Mouse (Mus musculus) right cerebral cortex, postnatal 36 days (tissue): ENCODE data around the gene Pcbp1.

ENCODE experiments used
- DNase-seq, 2 experiments: peaks; one replicate each; pipeline ENCODE4 v3.0.0; 2022; ENCODE audit warnings: low spot score in 2 of 2, mixed read lengths in 1 of 2

Pcbp1 gene

GRCm38 (mm10) chr6:86523755-86524434, 2.2 kb downstream of the Pcbp1 start:
- no peak for DNase-seq

GRCm38 (mm10) chr6:86523242-86523754, 2.8 kb downstream of the Pcbp1 start:
- DNase-seq = no peak

GRCm38 (mm10) chr6:86522001-86522911, 3.9 kb downstream of the Pcbp1 start:
- DNase-seq = no peak

- no peak for DNase-seq
Observed at GRCm38 (mm10) chr6:86519767-86520345, 6.3 kb downstream of the Pcbp1 start.

GRCm38 (mm10) chr6:86516021-86516420, 10.1 kb downstream of the Pcbp1 start:
- DNase-seq = no peak

DNA sequence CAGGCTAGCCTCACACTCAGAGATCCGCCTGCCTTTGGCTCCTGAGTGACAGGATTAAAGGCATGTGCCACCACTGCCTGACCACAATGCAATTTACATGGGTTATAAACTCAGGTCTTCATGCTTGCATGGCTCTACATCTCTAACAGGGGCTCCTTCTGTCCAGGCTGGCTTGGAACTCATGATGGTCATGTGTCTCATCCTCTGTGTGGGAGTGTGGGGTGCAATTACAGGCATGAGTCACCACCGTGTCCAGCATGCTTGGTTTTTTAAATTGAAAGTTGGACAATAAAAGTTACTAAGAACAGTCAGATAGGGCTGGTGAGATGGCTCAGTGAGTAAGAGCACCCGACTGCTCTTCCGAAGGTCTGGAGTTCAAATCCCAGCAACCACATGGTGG, 12.8 kb downstream of the Pcbp1 start:
- no peak for DNase-seq

- DNase-seq = no peak
Observed at GRCm38 (mm10) chr6:86510979-86511378, 15.1 kb downstream of the Pcbp1 start.

DNA sequence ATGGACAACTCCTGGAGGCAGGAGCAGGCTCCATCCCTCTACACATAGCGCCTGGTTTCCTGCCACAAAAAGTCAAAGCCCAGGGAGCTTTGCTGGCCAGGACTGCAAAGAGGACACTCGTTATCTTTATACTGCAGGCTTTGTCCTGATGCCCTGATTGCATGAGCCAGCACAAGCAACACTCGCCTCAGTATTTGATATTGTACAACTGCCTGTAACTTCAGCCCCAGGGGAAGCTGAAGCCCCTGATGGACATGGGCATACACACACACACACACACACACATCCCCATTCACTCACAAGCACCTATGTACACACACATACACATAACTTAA, 16.3 kb downstream of the Pcbp1 start:
- no peak for DNase-seq

GRCm38 (mm10) chr6:86509194-86509865, 16.8 kb downstream of the Pcbp1 start:
- DNase-seq = no peak

DNA sequence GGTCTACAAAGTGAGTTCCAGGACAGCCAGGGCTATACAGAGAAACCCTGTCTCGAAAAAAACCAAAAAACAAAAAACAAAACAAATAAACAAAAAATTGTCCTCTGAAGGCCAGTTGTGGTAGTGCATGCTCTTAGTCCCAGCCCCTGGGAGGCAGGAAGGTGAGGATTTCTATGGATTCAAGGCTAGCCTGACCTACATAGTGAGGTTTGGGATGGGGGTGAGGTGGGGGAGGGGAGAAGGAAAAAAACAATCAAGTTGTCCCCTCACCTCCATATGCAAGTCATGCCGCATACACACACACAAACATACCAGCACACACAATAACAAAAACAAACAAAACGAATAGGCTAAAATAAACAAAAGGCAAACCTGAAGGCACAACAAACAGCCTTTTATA, 17.4 kb downstream of the Pcbp1 start:
- no peak for DNase-seq

DNA sequence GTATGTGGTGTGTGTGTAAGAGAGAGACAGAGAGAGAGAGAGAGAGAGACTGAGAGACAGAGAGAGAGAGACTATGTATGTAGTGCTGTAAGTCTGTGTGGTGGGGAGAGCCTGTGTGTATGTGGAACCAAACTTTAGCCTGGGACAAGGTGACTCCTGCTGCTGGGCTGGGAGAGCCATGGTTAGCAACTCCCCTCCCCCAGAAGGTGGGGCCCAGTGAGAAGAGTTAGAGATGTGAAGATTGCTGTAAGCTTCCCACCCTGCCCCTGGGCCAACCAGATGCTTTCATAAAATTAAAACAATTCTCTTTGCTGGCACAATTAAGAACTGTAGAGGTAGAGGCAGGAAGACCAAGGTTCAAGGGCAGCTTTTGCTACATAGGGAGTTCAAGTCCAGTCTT, 19.0 kb downstream of the Pcbp1 start:
- no peak for DNase-seq

GRCm38 (mm10) chr6:86506309-86506708, 19.8 kb downstream of the Pcbp1 start:
- DNase-seq = no peak

DNA sequence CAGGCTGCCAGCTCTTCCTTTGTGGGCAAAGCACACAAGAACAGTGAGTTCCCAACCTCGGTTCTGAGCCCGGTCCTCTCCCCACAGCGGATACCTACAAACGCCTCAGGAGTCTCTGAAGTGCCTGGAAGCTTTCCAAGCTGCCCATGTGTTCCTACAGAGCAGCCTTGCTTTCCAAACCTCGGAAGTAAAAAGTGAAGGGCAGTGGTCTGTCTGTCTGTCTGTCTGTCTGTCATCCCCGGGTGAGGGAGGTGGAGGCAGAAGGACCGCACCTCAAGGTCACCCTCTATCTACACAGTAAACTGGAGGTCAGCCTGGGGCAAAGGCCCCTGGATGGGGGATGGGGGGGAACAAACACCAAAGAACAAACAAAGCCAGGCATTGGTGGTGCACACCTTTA, 20.4 kb downstream of the Pcbp1 start:
- no peak for DNase-seq

DNA sequence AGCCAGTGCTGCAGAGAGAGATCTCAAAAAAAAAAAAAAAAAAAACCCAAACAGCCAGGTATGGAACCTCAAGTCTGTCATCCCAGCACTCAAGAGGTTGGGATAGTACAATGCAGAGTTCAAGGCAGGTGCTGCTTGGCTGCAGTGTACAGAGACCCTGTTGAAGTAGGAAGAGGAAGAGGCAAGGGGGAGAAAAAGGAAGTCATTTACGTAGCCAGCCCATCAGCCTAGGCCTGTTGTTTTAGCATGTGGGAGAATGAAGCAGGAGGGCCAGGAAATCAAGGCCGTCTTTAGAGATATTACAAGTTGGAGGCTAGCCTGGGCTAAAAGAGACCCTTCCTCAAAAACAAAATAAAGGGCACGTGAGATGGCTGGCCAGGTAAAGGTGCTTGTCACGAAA, 22.6 kb downstream of the Pcbp1 start:
- no peak for DNase-seq

DNA sequence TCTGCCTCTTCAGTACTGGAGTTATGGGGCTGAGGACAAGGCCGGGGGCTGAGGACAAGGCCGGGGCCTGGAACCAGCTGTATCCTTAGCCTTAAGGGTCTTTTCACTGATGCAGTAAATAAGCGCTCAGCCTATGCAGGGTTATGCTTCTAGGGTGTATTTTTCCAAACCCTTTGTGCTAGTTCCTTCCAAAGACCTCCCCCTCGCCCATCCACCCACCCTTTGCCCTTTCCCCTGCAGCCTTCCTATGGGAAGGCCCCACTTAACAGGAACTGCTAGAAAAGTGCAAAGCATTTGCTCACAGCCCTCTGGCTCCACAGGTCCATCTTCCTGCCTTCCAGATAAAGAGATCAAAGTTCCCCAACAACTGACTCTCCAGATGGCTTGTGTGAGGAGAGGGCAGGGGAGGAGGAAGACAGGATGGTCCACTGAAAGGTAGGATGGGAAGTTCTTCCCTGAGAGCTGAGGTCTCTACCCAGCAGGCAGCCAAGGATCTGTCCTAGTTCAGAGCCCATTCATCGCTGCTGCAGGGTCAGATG, 26.5 kb downstream of the Pcbp1 start:
- no peak for DNase-seq

GRCm38 (mm10) chr6:86497942-86498732, 28.0 kb downstream of the Pcbp1 start:
- no peak for DNase-seq

DNA sequence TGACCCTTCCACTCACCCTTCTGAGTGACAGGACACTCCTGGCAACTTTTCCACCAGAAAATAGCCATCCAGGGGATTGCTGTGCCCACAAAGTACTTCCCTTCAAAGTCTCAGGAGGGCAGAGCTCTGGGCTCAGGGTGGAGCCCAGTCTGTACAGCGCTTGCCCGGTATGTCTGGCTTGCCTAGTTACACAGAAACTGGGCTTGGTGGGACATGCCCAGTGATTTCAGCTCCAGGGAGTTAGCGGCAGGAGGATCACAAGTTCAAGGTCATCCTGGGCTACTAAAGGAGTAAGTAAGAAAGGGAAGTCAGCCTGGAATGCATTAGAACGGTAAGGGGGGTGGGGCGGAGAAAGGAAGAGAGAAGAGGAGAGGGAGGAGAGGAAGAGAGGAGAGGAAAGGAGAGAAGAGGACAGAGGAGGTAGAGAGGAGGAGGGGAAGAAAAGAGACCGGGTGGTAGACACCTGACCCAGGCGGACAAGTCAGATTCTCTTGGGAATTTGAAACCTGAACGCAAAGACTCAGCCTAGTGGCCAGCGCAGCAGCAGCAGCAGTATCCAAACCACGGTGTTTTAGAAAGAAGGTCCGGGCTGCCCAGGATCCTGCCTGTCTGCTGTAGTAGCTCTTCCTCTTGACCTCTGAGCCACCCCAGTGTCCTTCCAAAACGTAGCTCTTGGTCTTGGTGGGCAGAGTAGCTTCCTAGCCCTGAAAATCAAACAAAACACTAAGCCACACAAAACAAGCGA, 28.9 kb downstream of the Pcbp1 start:
- no peak for DNase-seq

GRCm38 (mm10) chr6:86496585-86496984, 29.5 kb downstream of the Pcbp1 start:
- no peak for DNase-seq

- no peak for DNase-seq
Observed at GRCm38 (mm10) chr6:86496127-86496526, 30.0 kb downstream of the Pcbp1 start.

DNA sequence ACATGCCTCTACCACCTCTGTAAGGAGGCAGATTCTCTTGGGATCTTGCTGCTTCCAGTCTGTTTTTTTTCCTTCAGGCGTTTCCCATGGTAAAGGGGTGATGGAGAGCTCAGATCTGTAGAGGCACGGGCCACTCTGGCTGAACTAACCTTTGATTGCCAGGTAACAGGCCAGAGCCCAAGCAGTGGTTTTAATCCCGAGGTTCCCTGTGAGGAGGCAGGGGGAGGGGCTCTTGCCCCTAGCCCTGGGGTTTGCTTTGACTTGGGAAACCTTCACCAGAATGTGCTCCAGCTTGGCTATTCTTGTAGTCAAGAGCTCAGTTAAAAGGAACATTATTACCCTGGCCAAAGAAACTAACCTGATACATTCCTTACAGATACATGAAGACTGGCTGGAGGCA, 30.5 kb downstream of the Pcbp1 start:
- no peak for DNase-seq
